Mouse (Mus musculus): Measurements from ENCODE around the gene C530025M09Rik.

Gene C530025M09Rik

GRCm38 (mm10) chr2:149830536-149831458 is at the start of gene C530025M09Rik:
TSS of gene C530025M09Rik (minus strand) at chr2:149831213.
- DNase-seq (ENCODE audit: low spot score), result no peak

DNA sequence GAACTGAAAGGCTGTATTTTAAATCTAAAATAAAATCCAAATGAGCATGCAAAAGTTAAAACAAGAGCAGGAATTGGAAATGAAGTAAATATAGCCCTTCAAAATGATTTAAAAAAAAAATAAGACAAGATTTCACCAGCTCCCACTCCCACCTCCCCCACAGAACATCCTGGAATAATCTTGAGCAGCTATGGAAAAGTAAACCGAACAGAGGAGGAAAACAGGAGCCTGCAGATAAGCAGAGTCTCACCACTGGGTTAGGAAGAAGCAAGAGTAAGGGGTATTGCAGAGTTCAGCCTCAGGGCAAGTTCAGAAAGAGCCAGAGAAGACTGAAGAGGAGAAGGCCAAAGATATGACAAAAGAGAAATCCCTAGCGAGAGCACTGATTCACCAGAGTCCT is 46.9 kb upstream of the C530025M09Rik start:
- DNase-seq (ENCODE audit: low spot score), result no peak

DNA sequence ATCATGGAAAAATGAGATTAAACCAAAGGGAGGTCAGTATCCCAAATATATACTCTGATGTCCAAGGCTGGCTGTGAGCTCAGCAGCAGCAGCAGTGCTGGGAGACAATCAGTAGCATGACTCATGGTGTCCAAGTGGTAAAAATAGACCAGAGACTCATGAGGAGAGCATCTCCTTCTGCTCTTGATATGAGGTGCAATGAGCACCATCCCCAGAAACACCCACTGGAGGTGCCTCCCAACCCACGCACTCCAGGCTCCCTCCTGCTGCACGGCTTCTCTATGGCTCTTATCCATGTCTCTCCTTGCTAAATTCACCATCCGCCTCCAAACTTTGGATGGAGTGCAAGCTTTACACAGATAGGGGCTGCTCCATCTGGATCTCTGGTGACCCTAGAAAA is 42.3 kb upstream of the C530025M09Rik start:
- DNase-seq (ENCODE audit: low spot score), result no peak

DNA sequence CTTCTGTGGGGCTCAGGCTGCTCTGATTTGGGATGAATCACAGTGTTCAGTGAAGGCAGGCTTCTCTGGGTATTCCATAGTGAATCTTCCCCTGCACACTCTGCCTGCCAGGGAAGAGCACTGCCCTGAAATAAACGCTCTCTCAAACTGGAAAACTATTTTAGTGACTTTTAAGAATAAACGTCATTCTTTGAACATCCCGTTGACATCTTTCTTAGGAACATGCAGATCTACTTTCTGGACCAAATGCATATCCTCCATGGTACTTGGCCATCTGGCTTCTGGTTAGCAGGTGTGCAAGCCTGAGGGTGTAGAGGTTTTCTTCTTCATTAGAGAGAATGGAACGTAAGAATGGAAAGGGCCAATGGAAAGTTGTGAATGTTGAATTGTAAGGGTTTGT is 41.5 kb upstream of the C530025M09Rik start:
- DNase-seq (ENCODE audit: low spot score), result no peak

GRCm38 (mm10) chr2:149870496-149870895 is 39.5 kb upstream of the C530025M09Rik start:
- DNase-seq (ENCODE audit: low spot score), result no peak

GRCm38 (mm10) chr2:149865914-149866435 is 35.0 kb upstream of the C530025M09Rik start:
- no peak for DNase-seq (ENCODE audit: low spot score)

- no peak for DNase-seq (ENCODE audit: low spot score)
Measured at GRCm38 (mm10) chr2:149861002-149861401, 30.0 kb upstream of the C530025M09Rik start.

- no peak for DNase-seq (ENCODE audit: low spot score)
Measured at GRCm38 (mm10) chr2:149848778-149849177, 17.8 kb upstream of the C530025M09Rik start.

DNA sequence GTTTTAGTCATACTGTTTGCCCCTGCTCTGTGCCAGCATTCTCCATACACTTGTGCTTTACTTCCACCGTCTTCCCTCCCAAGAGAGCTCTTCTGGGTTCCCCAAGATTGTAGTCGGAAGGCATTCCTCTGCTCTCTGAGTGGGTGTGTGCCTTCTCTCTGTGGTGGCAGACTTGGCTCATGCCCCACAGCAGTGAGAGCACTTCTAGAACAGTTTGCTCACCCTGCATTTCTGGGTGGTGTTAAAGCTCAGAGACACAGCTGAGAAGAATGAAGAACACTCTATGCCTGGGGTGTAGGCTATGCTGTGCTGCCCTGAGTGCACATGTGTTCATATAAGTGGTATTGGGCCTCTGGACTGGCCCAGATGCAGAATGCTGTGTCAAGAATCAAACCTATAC is 13.6 kb upstream of the C530025M09Rik start:
- DNase-seq (ENCODE audit: low spot score), result no peak

GRCm38 (mm10) chr2:149839666-149840065 is 8.7 kb upstream of the C530025M09Rik start:
- DNase-seq (ENCODE audit: low spot score), result no peak

DNA sequence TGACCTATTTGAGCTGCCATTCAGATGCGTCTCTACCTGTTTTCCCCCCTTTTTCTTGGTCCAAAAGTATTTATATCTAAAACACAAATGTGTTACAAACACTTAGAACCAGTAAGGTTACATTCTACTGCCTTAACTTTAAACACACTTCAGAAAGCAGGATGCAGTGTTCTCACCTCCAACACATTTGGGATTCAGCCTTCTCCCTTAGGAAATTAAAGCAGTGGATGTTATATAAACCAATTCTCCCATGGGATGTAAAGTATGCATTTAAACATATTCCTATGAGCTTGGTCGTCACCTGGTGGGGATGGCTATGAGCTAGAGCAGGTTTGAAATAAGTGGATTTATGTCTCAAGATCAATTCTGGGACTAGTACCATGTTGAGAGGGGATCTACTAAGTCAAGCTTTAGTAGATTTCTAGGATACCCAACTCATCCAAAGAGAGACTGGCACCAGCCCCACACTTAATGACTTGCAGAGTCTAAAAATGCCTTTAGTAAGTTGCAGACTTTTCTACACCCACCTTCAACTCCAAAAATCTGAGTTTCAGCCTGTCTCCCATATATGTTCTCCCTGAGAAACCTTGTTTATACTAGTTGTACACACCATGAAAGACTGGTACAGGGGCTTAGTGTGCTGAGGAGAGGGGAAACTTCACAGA is 5.6 kb upstream of the C530025M09Rik start:
- DNase-seq (ENCODE audit: low spot score), result no peak

GRCm38 (mm10) chr2:149835091-149835490 is 4.1 kb upstream of the C530025M09Rik start:
- no peak for DNase-seq (ENCODE audit: low spot score)

GRCm38 (mm10) chr2:149832301-149832700 is 1.3 kb upstream of the C530025M09Rik start:
- no peak for DNase-seq (ENCODE audit: low spot score)

DNA sequence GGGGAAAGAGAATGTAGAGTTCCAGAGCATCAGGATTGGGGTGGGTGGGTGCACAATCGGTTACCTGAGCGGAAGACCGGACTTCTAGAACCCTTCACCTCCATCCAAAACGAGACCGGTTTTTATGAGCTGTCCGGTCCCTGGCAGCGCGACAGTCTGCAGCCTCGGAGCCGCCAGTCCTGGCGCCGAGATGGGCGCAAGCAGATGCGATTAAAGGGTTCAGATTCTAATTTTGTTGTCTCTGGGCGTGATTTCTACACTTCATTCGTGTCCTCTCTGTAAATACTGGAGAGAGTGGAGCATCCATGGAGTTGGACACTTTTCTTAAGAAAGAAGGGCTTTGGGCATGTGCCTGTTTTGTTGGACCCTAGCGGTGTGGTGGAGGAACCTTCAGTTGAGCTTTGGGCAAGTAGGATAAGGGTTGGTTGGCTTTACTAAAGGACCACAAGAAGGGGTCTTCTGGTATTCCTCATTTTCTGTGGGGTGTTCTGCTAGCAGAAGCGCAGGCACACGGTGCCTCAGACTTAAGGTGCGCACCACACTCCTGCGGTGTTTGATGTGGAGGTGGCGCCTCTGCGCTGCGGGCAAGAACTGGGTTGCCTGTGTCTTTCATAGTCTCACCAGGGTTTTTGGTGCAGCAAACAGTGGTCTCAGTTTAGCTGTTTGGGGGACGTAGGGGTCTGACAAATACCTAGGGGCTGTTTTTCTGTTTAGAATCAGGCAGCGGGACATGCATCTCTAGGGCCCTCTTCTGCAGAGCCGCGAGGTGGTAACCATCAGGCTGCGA is 639 bp upstream of the C530025M09Rik start:
- no peak for DNase-seq (ENCODE audit: low spot score)

GRCm38 (mm10) chr2:149829955-149830535 is 968 bp downstream of the C530025M09Rik start:
- no peak for DNase-seq (ENCODE audit: low spot score)

GRCm38 (mm10) chr2:149828911-149829310 is 2.1 kb downstream of the C530025M09Rik start, which contains the start of gene Syndig1:
TSS of gene Syndig1 (plus strand) at chr2:149829211.
- no peak for DNase-seq (ENCODE audit: low spot score)

GRCm38 (mm10) chr2:149820201-149820600 is 10.8 kb downstream of the C530025M09Rik start:
- DNase-seq (ENCODE audit: low spot score), result no peak

DNA sequence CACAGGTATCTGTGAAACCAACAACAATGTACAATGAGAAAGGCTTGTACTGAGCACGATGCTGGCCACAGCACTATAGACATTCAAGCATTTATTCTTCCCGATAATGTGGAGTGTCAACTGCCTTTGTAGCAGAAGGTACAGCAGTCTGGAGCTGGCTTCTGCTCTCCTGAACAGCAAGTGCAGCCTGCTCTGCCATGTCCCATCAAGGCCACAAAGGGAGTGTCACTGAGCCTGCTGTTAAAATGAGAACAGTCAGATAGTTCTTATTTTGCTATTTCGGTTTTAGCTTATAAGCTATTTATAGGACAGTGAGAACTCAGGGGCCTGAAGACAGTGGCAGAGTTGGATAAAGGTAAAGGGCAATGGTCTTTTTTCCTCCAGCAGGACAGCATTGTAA is 11.3 kb downstream of the C530025M09Rik start:
- DNase-seq (ENCODE audit: low spot score), result no peak

DNA sequence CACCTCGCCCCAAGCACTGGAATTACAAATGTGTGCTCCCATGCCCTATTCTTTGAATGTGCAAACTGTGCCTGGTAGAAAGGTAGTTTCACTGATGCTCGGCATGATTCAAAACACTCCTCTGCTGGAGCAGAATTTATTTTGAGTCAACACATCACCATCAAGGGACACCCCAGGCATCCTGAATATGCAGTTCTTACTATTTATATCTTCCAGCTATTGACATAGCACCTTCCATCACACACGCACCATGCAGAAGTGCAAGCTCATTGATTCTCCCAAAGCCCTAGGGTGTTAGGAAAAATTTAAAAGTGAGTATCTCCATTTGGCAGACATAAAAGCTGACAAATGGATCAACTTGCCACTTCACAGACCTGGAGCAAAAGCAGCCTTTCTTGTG is 12.6 kb downstream of the C530025M09Rik start:
- no peak for DNase-seq (ENCODE audit: low spot score)

GRCm38 (mm10) chr2:149812899-149813298 is 18.1 kb downstream of the C530025M09Rik start:
- no peak for DNase-seq (ENCODE audit: low spot score)

DNA sequence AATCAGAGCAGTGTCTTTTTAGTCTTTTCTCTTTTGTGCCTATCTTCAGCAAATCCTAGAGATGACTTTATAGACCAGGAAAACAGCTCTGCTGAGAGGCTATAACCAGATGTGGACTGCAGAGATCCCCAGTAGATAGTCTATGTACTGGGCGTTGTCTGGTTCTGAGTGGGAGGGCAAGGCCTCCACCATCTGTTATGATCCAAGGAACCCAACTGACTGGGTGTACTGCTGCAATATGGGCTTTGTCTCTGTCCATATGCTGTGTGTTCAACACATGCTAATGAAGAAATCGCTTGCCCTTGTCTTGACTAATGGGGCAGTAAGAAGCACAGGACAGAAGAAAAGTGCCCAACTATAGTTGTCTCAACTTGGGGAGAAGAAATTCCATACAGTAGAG is 25.8 kb downstream of the C530025M09Rik start:
- DNase-seq (ENCODE audit: low spot score), result no peak
